Mouse (Mus musculus): Measurements from ENCODE around the gene Col16a1.

Gene Col16a1

GRCm38 (mm10) chr4:130048203-130048479 lies 501 bp downstream of the Col16a1 start:
- DNase-seq = no peak

- DNase-seq = peak; percentile 70 to 81
These were observed 2.6 kb downstream of the Col16a1 start for GRCm38 (mm10) chr4:130050056-130050824.

- no peak for DNase-seq
These were observed 4.6 kb downstream of the Col16a1 start for GRCm38 (mm10) chr4:130052283-130052682.

- DNase-seq = no peak
These were observed 5.5 kb downstream of the Col16a1 start for GRCm38 (mm10) chr4:130053111-130053510.

GRCm38 (mm10) chr4:130054727-130055126 lies 7.1 kb downstream of the Col16a1 start:
- DNase-seq = no peak

- DNase-seq = no peak
These were observed 7.7 kb downstream of the Col16a1 start for GRCm38 (mm10) chr4:130055160-130056010.

GRCm38 (mm10) chr4:130056011-130056322 lies 8.3 kb downstream of the Col16a1 start:
- DNase-seq = no peak

GRCm38 (mm10) chr4:130056471-130056870 lies 8.8 kb downstream of the Col16a1 start:
- DNase-seq = no peak

GRCm38 (mm10) chr4:130060937-130061336 lies 13.3 kb downstream of the Col16a1 start:
- DNase-seq = no peak

- DNase-seq = no peak
These were observed 15.6 kb downstream of the Col16a1 start for GRCm38 (mm10) chr4:130063191-130063590.

GRCm38 (mm10) chr4:130066816-130067215 lies 19.2 kb downstream of the Col16a1 start:
- DNase-seq = peak; percentile 42 to 56

- no peak for DNase-seq
These were observed 22.9 kb downstream of the Col16a1 start for GRCm38 (mm10) chr4:130070523-130070922.

- no peak for DNase-seq
These were observed 24.1 kb downstream of the Col16a1 start for GRCm38 (mm10) chr4:130071758-130072157.

- no peak for DNase-seq
These were observed 25.7 kb downstream of the Col16a1 start for GRCm38 (mm10) chr4:130073367-130073766.

- peak; percentile 19 to 33 for DNase-seq
These were observed 27.3 kb downstream of the Col16a1 start for GRCm38 (mm10) chr4:130074761-130075515.

- DNase-seq = no peak
These were observed 29.2 kb downstream of the Col16a1 start for GRCm38 (mm10) chr4:130076856-130077255.

- no peak for DNase-seq
These were observed 31.3 kb downstream of the Col16a1 start for GRCm38 (mm10) chr4:130078816-130079485.

GRCm38 (mm10) chr4:130079521-130079920 lies 31.9 kb downstream of the Col16a1 start:
- DNase-seq = no peak

- peak; percentile 53 to 69 for DNase-seq
These were observed 33.9 kb downstream of the Col16a1 start for GRCm38 (mm10) chr4:130081345-130082190.

- DNase-seq = no peak
These were observed 34.6 kb downstream of the Col16a1 start for GRCm38 (mm10) chr4:130082211-130082610.

GRCm38 (mm10) chr4:130084331-130084945 lies 36.8 kb downstream of the Col16a1 start:
- no peak for DNase-seq

All from lung, adult 18-20 months (tissue).